Mouse (Mus musculus) kidney, postnatal 10 days (tissue): Measurements from ENCODE around the gene Cct7.

Experiments
- DNase-seq: peaks from one replicate; pipeline ENCODE4 v3.0.0; 2021; ENCODE audit warnings: mixed read lengths

Cct7 gene

DNA sequence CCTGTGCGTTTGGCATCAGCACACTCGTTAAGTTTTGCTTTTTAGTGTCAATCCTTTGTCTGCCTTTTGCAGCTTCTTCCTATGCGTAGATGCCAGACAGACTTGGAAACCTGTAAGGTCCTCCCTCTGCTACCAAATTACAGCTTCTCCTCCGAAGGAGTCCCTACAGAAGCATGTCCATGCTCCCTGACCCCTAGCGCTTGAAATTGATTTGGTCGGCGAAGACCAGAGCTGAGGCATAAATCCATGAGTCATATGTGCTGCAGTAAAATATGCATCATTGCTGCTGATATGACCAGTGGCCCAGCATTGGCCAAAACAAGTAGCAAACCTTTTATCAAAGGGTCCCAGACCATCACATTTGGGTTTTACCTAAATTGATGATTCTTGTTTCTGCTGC lies 1.5 kb downstream of the Cct7 start:
- DNase-seq, result no peak

DNA sequence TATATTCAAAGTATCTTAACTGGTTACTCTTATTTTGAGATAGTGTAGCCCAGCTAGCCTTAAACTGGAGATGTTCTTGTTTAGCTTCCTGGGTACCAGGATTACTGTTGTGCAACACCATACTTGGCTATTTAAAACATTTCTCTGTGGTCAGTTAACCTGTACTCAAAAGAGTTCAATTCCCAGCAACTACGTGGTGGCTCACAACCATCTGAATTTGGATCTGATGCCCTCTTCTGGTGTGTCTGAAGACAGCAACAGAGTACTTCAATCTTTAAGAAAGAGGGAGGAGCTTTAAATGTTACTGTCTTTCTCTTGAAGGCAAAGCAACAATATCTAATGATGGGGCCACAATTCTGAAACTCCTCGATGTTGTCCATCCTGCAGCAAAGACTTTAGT lies 8.3 kb downstream of the Cct7 start:
- DNase-seq, result no peak

DNA sequence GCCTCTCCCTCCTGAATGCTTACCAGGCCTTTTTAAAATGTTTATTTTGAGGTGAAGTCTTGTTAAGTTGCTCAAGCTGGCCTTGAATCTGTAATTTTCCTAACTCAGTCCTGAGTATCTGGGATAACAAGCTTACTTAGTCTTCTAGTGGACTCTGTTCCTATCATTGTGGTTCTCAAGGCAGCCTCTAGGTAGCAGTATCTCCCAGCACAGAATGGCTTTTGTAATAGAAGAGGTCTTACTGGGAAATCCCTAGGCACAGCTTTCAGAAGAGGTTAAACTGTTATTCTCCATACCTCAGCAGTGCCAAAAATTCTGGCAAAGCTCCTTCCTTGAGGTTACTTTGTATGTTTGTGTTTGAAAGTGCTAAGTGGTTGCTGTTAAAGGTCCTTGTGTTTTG lies 14.1 kb downstream of the Cct7 start:
- DNase-seq, result no peak

DNA sequence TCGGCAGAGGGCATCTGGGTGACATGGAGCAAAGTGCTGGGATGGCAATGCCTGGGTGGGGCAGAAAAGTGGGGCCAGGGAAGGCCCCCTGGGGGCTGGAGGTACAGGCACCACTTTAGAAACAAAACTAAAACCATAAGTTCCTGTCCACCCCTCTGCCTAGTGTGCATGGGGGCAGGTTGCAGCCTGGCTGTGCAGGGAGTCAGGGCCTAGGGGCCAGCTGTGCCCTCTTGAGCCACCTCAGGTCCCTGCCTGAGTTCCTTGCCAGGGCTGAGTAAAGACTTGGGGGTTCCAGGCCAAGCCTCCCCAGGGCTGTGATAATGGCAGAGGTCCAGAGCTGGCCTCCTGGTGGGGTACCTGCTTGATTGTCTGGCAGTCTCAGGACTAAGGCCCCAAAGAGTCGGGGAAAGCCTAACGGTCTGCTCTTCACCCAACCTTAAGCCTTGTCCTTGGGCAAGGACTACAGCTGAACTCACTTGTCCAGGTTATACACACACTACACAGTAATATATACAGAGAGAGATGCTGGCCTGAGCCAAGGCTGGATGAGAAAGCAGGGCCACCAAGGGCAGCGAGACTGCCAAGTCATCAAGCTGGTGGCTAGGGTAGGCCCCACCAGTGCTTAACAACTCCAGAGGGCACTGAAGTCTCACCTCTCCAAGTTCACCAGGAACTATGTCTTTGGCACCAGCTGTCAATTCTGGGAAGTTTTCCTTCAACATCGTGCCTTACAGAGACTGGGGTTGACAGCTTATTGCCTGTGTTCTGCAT lies 18.5 kb downstream of the Cct7 start:
- no peak for DNase-seq

DNA sequence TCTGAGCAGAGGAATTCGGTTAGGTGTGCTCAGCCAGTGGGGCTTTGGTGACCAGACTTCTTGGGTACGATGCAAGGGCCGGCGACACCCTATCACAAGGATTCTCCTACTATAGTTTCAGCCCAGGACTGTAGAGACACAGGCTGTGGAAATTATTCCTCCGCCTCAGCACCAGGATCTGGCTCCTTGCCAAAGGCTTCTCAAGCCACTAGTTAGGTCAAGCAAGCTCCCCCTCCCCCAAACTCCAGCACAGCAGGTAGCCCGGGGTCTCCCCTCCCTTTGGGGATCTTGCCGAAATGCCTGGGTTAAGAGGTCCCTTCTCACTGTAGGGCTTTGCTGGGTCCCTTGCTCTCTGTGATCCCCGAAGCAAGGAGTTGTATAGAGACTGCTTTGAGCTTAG lies 20.6 kb downstream of the Cct7 start:
- DNase-seq, result peak; percentile 36

DNA sequence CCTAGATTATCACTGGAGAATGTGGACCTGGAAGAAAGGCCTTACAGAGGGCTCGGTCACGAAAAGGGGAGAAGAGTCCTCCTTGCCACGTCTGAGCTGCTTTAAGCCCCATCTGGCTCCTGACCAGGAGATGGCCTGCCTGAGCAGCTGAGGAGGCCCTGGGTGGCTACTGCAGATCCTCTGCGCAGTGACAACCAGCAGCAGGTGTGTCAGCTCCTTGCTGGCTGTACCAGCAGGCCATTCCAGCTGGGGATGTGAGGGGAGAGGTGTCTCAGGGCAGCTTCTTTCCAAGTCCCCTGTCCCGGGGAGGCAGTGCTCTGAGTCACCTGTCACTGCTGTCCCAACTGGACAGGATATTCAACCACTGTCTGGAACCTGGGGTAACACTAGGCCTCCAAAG lies 21.2 kb downstream of the Cct7 start:
- DNase-seq, result no peak

DNA sequence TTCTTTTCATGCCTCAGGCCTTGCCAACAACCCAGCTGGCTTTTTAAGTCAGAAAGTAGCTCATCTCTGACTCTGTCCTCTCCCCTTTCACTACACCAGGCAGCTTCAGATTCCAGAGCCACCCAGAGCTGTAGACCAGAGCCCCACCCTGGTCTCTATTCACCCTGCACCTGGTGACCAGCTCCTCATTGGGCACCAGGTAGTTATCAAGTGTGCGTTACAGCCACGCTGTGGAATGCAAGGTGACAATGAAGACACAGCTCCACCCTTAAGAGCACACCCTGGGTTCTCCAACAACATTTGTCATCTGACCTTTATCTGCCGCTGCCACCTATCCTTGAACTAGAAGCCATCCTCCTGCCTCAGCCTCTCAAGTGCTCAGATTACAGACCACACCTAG lies 24.3 kb downstream of the Cct7 start:
- DNase-seq, result no peak

DNA sequence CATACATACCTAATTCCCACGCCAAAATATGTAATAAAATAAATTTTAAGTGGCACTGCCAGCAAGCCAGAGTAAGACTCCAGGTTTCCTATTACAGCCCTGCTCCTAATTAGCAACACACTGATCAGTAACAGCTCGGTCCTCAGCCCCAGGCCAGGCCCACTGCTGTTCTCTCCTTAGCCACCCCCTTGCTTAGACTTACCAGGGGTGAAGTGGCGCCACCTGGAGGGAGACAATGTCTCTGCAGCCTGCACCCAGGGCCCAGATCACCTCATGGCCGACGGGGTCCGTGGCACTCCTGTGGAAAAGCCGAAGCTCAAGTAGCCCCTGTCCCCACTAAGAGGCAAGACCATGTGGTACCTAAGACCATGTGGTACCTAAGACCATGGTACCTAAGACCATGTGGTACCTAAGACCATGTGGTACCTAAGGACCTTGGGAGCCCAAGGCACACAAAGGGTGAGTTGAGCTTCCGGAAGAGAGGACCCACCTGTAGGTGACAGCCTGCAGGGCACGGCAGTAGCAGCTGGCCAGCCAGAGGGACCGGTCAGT lies 26.1 kb downstream of the Cct7 start:
- peak; percentile 33 for DNase-seq

DNA sequence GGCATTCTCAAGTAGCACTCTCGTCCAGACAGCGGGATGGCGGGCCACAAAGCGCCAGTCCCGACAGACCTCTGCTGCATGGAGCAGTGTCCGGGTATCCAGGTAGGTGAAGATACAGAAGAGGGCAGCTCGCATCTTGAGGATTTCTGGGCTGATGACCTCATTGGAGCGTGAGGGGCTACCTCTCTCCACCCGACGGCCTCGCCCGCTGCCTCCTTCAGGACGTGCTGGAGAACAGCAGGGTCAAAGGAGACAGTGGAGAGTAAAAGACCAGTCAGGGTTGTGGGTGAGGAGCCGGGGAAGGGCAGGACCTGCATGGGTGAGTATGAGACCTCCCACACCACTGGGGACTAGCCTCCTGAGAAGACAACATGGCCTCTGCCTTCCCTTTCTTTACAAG lies 27.1 kb downstream of the Cct7 start:
- no peak for DNase-seq

DNA sequence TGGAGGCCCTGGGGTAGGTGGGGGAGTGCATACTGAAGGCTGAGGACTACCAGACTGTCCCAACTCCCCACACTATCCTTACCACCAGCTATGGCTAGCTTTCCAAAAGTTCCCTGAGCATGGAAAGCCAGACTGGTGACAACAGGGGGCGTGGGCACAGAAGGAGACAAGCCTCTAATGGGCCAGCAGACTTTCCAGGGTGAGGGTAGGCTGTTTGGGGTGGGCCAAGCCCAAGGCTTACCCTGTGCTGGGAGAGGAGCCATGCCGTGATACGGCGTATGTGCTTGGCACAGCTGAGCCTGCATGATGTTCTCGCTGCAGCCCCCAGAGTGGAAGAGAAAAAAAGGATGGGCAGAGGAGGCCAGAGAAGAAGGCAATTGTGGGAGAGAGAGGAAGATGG lies 28.7 kb downstream of the Cct7 start:
- no peak for DNase-seq

DNA sequence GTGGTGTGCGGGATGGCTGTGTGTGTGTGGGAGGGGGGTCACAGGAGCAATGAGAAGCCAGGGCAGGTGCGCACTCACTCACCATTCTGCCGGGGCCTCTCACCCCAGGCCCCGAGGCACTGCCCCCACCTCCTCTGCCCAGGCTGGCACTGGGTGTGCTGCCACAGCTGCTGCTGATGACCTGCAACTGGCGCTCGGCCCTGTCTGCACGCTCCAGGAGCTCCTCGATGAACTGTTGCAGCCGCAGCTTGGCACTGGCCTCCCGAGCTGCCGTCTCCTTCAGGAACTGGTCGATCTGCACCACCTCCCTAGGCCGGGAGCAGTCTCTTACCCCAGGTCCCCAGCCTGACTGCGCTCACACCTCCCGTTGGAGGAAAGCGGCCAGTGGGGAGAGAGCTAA lies 29.4 kb downstream of the Cct7 start:
- DNase-seq, result peak; percentile 32

DNA sequence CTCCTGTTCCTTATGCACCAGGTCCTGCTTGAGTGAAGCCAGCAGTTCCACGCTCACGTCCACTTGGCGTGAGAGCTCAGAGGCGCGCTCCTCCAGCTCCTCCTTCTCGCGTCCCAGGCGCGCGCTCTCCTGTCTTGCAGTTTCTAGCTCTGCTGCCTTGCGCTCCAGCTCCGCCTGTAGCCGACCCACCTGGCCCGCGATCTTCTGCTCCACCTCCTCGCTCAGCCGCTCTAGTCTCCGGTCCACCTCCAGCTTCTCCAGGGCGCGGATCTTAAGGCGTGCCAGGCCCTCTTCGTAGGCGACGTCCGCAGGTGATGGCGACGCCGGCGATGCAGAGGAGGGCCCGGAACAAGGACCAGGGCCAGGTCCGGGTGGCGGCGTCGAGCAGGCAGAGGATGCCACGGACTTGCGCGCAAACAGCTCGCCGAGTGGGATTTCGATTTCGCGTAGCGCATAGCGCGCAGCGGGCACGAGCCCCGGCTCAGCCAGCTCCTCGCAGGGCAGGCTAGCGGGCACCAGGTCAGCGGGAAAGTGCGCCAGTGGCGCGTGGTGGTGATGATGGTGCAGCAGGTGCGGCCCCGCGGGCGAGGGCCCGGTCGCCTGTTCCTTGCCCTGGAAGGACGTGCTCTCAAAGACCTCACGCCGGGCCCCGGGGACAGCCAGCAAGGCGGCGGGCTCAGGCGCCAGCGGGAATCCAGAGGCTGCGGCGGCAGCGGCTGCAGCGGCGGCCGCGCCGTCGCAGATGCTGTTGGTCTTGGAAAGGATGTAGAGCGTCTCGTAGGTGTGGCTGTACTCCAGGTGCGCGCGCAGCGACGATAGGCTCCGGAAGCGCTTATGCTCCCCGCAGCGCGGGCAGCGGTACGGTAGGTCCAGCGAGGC lies 32.8 kb downstream of the Cct7 start:
- no peak for DNase-seq

DNA sequence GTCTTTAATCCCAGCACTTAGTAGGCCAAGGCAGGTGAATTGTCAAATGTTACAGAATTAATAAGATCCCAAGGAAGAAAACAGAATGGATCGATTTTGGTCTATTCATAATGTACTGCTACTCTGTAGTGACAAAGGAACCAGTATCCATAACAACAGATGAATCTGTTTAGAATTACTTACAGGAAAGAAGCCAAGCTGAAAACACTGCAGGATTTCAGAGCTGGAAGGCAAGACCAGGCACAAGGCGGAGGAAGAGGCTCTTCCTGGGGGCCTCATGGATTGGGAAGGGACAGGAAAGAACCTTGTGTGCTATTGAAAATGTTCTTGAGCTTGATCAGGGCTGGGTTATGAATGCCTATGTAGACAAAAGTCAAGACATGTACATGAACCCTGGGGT lies 34.4 kb downstream of the Cct7 start:
- no peak for DNase-seq

DNA sequence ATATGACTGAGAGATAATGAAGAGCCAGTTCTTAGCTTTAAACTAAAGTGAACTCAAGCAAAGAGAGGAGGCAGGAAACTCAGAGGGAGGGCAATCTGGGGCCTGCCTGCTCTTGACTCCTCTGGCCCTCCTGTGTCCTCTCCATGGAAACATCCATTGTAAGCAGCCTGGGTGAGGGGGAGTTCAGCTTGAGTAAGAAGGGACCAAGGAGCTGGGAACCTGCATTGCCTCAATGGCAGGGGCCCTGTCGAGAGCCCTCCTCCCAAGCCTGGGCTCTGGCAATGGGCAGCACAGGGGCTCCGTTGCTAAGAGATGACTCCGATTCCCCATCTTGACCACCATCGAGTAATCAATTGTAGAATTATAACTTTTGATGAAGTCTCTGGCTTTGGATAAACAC lies 37.2 kb downstream of the Cct7 start:
- DNase-seq, result no peak

DNA sequence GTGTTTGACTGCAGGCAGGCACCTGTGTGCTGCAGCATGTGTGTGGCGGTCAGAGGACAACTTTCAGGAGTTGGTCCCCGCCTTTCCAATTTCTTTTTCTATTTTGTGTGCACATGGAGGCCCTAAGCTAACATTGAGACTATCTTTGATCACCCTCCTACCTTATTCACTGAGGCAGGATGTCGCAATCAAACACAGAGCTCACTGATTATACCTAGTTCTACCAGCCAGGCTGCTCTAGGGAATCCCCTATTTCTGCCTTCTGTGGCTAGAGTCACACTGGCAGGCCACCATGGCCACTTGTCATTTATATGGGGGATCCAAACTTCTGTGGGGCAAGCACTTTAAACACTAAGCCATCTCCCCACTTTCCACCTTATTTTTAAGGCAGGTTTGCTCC lies 38.4 kb downstream of the Cct7 start:
- DNase-seq, result no peak

DNA sequence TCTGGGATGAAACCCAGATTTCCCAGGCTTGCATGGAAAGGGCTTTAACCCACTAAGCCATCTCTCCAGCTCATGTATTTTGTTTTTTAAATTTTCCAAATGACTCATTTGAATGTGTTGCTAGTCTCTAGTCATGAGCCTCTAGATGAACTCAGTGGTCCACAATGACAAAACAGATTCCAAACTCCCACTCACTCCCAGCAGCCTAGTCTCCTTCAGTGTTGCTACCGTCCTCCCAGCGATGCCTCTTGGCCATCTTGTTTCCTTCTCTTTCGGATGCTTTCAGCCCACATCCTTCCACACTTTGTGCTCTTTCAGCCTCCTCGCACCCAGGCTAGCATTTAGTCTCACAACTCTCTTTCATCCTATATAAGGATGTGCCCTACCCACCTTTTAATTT lies 38.9 kb downstream of the Cct7 start:
- DNase-seq, result no peak

DNA sequence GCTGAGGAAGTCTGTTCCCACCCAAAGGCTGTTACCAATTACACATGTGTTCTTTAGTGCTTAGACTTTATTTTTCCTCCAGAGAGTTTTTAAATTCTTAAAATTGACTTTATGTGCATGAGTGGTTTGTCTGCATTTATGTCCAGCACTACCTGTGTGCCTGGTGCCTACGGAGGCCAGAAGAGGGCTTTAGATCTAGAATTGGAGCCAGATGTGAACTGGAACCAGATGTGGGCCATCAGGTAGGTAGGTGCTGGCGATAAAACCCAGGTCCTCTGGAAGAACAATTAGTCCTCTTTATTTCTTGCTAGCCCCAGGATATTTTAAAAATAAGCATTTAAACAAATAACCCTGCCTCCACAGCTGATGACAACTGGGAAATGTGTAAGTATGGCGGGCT lies 40.3 kb downstream of the Cct7 start:
- DNase-seq, result no peak

DNA sequence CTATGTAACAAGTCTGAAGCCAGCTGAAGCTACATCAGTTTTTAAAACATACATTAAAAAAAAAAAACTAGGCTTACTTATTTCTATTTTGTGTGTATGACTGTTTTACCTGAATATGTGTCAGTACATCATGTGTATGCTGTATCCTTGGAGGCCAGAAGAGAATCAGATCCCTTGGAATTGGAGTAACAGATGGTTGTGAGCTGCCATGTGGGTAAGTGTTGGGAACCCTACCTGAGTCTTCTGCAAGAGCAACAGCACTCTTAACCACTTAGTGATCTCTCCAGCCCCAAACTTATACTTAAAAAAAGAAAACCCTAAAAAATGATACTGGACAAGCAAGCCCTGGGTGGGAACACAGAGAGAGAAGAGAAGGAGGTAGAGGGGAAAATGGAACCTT lies 45.7 kb downstream of the Cct7 start:
- DNase-seq, result no peak

DNA sequence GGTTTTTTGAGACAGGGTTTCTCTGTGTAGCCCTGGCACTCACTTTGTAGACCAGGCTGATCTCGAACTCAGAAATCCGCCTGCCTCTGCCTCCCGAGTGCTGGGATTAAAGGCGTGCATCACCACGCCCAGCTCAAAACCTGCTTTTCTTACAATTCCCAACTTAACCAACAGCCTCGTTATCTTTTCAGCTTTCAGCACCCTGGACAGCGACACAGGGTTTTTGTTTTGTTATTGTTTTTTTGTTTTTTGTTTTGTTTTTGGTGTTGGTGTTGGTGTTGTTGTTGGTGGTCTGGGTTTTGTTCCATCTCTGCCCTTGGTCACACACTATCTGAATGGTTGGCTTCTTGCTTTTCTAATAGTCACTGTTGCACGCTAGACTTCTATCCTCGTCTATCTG lies 46.8 kb downstream of the Cct7 start:
- peak; percentile 57 for DNase-seq

DNA sequence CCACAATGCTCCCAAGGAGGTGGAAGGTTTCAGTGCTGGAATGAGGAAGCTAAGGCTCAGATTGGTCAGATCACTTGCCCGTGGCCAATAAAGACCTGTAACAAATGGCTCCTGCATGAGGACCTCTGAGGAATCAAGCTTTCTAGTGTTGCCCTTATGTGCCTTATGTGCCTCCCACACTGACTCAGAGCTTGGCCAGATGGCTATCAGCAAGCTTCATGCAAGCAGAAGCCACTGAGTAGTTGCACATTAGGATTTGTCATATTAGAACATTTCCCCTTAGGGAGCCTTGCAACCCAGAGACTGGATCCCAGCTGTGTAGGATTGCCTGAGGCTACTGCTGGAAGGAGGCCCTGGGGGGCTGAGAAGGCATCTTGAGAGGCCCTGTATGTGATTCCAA lies 49.1 kb downstream of the Cct7 start:
- no peak for DNase-seq

DNA sequence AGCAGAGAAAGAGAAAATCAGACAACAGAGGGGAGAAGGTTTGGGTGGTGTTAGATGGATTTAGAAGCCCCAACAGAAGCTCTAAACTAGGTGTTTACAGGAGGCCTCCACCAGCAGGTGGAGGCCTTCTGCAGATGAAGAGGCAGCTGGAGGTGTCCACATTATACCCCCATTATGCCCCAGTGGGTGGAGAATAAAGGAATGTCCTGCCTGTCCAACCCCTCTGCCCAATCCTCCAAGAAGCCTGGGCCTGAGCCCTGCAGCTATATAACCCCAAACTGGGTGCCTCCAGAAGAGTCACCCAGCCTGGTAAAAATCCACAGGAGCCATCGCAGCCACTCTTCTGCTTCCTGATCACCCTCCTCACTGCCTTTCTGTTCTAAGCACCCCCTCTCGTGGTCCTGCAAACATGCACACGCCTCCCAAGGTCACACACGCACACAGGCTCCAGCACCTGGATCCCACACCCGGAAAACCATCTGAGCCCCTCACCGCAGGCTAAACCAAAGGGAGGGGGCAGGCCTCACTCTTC lies 50.3 kb downstream of the Cct7 start:
- no peak for DNase-seq

DNA sequence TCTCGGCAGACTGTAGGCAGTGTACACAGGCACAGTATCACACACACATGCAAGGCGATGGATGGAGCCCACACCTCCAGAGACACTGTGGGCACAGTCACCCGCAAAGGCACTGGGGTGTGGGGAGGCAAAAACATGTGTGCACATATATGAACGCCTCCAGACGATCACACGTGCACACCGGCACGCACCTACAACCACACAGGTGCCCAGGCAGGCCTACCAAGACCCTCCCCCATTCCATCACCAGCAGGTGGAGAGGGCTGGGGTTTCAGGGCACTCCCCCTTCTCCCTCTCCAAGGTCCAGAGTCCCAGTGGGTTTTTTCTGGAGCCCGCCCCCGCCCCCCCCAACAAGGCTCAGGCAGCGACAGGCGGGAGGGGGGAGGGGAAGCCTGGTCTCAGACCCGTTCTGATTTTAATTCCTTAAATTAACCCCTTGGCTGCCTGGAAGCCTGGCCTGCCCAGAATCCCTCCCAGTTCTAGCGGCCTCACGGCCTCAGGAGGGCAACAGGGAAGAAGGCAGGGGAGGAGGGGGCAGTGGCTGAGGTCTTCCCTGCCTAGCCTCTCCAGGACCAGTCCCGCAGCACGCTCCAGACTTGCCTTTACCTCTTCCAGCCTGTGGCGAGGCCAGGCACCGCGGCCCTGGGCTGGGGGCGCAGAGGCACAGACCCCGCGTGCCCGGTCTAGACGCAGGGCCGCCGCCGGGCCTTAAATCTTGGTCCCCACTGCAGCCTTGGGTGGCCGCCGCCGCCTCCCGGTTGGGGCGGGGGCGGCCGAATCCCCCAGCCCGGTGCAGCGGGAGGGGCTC lies 51.0 kb downstream of the Cct7 start:
- no peak for DNase-seq

DNA sequence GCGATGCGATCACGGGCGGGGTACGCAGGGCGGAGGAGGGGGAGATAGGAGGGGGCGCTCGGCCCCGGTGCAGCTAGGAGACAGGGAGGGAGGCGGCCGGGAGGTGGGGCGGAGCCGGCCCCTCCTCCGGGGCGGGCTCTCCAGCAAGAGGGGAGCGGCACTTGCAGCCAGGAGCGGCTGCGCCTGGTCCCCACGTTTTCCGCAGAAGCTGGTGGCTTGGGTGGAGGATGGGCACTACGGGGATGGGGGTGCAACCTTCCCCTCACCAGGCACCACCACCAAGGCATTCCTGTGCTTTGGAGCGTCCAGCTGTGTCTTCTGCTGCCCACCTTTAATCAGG lies 51.6 kb downstream of the Cct7 start, which contains the start of gene Fbxo41:
TSS of gene Fbxo41 (minus strand) at position 84 of the 340 bp plus-strand sequence.
- peak; percentile 42 for DNase-seq
